Mouse (Mus musculus) midbrain, postnatal 0 days (tissue): ENCODE data around the gene Pdia5. TPM values are rescaled to one million over a fixed set of nuclear protein-coding genes. Genes with fewer than 3 reads are reported as not detected.

ENCODE experiments used
- ATAC-seq: fragments of 200-750 bp; cut with Nextera tagmentation; 2 replicates; pipeline ENCODE4 v1.8.0; 2017; ENCODE audit warnings: moderate number of reproducible peaks, mild to moderate bottlenecking, moderate TSS enrichment, moderate library complexity; ENCODE audit not compliant: low FRiP score
- DNase-seq: peaks from one replicate; pipeline ENCODE4 v3.0.0-alpha.2; 2015; ENCODE audit warnings: low spot score
- H3K27ac ChIP-seq: fragments of 300-500 bp; sonication (generic); 2 replicates; pipeline ENCODE4 v1.5.1; 2014; ENCODE audit warnings: low read depth, mild to moderate bottlenecking, low read length, mixed read lengths
- H3K27me3 ChIP-seq: fragments of 300-500 bp; sonication (generic); 2 replicates; pipeline ENCODE4 v1.6.1; 2014; ENCODE audit warnings: low read length, control low read depth, mixed read lengths; ENCODE audit not compliant: insufficient read depth
- H3K36me3 ChIP-seq: fragments of 300-500 bp; sonication (generic); 2 replicates; pipeline ENCODE4 v1.6.1; 2014; ENCODE audit warnings: low read length, control low read depth, mixed read lengths; ENCODE audit not compliant: insufficient read depth
- H3K4me1 ChIP-seq: fragments of 300-500 bp; sonication (generic); 2 replicates; pipeline ENCODE4 v1.6.1; 2014; ENCODE audit warnings: mild to moderate bottlenecking, control low read depth, antibody characterized with exemption, low read length, mixed read lengths; ENCODE audit not compliant: insufficient read depth
- H3K4me2 ChIP-seq: fragments of 300-500 bp; sonication (generic); 2 replicates; pipeline ENCODE4 v1.6.1; 2014; ENCODE audit warnings: low read depth, mild to moderate bottlenecking, low read length, mixed read lengths; ENCODE audit not compliant: poor library complexity, severe bottlenecking
- H3K4me3 ChIP-seq: fragments of 300-500 bp; sonication (generic); 2 replicates; pipeline ENCODE4 v1.5.1; 2014; ENCODE audit warnings: low read depth, mild to moderate bottlenecking, low read length, moderate library complexity
- H3K9ac ChIP-seq: fragments of 300-500 bp; sonication (generic); replicated peaks from 2 replicates; pipeline ENCODE4 v1.6.1; 2014; ENCODE audit warnings: mild to moderate bottlenecking, low read length, moderate library complexity, mixed read lengths; ENCODE audit not compliant: poor library complexity, severe bottlenecking
- H3K9me3 ChIP-seq: fragments of 300-500 bp; sonication (generic); 2 replicates; pipeline ENCODE4 v1.6.1; 2016; ENCODE audit warnings: low read length, control low read depth
- CTCF ChIP-seq: IDR thresholded peaks from 2 replicates; pipeline ENCODE4 v1.5.1; 2016; ENCODE audit warnings: antibody characterized with exemption, mild to moderate bottlenecking
- WGBS: fragments of 180-500 bp; shearing (Covaris S2); extraction: QIAGEN DNeasy Blood & Tissue Kit; methylation state at CpG from one replicate; pipeline ENCODE4 v1.1.7; 2014; 5-methylcytosine and 5-hydroxymethylcytosine counted together
- polyA plus RNA-seq: library from polyadenylated mRNA; unstranded; fragments of >200 nt; fragmentation: Nextera tagmentation; extraction: Ambion mirVana; gene quantifications from 2 replicates; pipeline ENCODE4 v1.2.1, GENCODE M21; 2015
- total RNA-seq: library from RNA; depleted of rRNA; stranded (reverse); fragments of >200 nt; gene quantifications from 2 replicates; pipeline ENCODE4 v1.2.3, GENCODE M21; 2014

Gene Pdia5
- total and polyA plus RNA-seq, 2 experiments from 2014 or later, result 4.3 to 8.0 TPM

DNA sequence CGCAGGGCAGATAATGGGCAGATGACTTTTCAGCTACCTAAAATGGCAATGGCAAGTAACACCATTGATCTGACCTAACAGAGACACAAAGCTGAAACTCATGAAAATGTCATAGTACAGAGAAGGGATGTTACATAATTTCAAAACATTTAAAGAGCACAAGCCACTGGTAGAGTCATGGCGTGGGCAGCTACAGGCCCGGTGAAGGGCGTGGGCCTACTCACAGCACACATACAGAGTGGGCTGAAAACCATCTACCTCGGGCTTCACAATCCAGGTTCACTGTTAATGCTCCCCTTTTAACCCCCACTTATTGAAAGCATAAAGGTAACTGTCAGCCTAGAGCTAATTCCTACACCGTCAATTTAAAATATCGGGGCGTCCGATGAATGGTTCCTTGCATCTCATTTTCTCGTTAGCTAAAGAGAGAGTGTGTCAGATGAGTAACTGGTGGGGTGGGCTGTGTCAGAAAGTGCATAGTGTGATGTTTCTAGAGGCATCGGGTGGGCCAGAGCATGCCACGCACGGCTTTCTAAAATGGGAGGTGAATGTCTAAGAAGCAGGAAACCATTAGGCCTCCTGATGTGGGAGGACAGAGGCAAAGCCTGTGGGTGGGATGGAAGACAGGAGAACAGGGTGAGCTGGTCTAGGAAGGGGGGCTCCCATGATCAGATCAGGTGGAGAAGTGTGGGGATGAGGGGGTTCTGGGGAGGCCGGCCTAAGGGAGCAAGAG, 85.2 kb downstream of the Pdia5 start:
- H3K4me3 ChIP-seq, result no peak overlapping the region
- WGBS, result 88% methylated on average over 14 of the region's 14 CpGs
- H3K4me1 ChIP-seq, result no peaks in the 10 kb centered on the region
- DNase-seq, result no peak
- no peak overlapping the region for H3K27ac ChIP-seq
- no peak for ATAC-seq
- no peak overlapping the region for H3K4me2 ChIP-seq
- no peak for TF ChIP-seq CTCF
- H3K36me3 ChIP-seq, result peaks cover 5% of the 10 kb centered on the region; the same call in 1 of the 2 replicates
- H3K9ac ChIP-seq, result no peak overlapping the region
- H3K9me3 ChIP-seq, result no peaks in the 10 kb centered on the region
- no peaks in the 10 kb centered on the region for H3K27me3 ChIP-seq

DNA sequence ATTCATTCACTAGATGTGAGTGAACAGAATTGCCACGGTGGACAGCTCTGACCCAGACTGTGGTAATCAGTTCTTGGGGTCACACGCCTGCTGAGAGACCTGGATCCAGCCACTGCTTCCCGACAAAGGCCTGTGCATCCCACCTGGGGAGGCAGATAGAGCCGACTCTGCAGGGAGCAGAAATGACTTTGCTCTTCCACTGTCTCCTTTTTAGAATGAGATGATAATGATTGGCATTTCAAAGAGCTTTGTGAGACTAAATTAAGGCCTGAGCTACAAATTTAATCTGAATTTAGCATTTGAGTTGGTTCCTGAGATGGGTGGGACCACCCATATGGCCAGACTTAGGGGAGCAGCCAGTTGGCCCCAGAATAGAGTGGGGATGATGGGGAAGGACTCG, 85.8 kb downstream of the Pdia5 start:
- Histone ChIP-seq H3K27me3 (no peaks in the 10 kb centered on the region), H3K4me2 (no peak overlapping the region), H3K36me3 (0 out of 2 replicates have a peak, but pooled peaks cover 3% of the 10 kb centered on the region), H3K9me3 (no peaks in the 10 kb centered on the region), H3K4me3 (no peak overlapping the region), H3K4me1 (no peaks in the 10 kb centered on the region), H3K9ac (no peak overlapping the region), H3K27ac (no peak overlapping the region)
- ATAC-seq, result no peak
- 37% methylated on average over 5 of the region's 5 CpGs for WGBS
- no peak for TF ChIP-seq CTCF
- DNase-seq, result no peak

DNA sequence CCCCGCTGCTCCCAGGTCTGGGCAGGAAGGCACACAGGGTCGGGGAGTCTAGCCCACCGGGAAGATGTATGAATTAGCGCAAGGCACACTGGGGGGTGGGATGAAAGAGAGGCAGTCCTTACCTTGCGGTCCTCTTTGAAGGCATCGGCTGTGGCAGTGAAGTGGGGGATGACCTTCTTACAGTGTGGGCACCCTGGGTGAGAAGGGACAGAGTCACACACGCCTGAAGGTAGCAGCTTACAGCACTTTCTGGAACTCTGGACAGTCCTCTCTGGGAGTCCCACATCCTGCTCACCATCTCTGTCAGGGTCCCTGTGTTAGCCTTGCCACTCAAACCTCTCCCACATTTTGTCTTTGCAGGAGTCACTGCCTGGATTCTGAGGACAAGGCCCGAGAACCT, 86.8 kb downstream of the Pdia5 start:
- WGBS, result 89% methylated on average over 8 of the region's 8 CpGs
- Histone ChIP-seq H3K27me3 (no peaks in the 10 kb centered on the region), H3K9me3 (no peaks in the 10 kb centered on the region), H3K27ac (no peak overlapping the region), H3K4me1 (no peaks in the 10 kb centered on the region), H3K4me3 (no peak overlapping the region), H3K36me3 (0 out of 2 replicates have a peak, but pooled peaks cover 3% of the 10 kb centered on the region), H3K4me2 (no peak overlapping the region), H3K9ac (no peak overlapping the region)
- DNase-seq (no peak), ATAC-seq (no peak)
- TF ChIP-seq CTCF, result no peak

DNA sequence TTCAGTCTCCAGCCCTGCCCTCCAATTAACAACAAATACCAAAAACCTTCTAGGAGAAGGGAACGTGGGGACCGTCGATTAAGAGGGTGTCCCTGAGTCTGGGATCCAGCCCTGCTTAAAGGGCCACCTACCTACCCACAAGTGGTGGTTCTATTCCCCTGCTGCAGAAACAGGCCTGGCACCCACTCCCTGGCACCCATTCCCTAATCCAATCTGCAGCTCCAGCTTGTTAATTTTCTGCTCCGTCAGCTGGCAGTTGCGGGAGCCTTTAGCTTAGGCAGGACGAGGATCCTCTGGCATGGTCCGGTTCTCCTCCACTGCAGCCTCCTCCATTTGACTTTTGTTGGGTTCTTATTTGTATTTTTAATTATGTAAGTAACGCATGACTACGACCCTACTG, 87.3 kb downstream of the Pdia5 start:
- H3K27ac ChIP-seq, result no peak overlapping the region
- no peaks in the 10 kb centered on the region for H3K9me3 ChIP-seq
- DNase-seq, result no peak
- H3K27me3 ChIP-seq, result no peaks in the 10 kb centered on the region
- no peak overlapping the region for H3K9ac ChIP-seq
- no peak for TF ChIP-seq CTCF
- H3K4me2 ChIP-seq, result no peak overlapping the region
- no peak overlapping the region for H3K4me3 ChIP-seq
- H3K4me1 ChIP-seq, result no peaks in the 10 kb centered on the region
- WGBS, result 94% methylated on average over 9 of the region's 9 CpGs
- 0 out of 2 replicates have a peak, but pooled peaks cover 3% of the 10 kb centered on the region for H3K36me3 ChIP-seq
- no peak for ATAC-seq

DNA sequence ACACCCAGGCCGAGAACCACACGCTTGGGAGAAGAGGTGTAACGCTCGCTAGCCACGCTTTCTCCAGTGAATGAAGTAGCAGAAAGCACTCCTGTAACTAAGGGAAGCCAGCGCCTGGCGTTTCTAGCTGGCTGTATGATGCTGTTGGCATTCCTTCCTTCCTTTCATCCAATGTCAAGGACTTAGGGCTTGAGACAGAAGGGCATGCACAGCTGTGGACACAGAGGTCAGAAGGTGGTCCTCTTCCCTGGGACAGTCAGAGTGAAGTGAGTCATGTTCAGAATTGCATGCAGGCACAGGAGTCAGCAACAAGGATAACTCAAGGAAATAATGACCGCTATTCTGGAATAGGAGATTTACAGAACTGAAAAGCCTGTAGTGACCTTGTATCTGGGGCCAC, 97.9 kb downstream of the Pdia5 start:
- Histone ChIP-seq H3K27me3 (no peaks in the 10 kb centered on the region), H3K27ac (no peak overlapping the region), H3K4me1 (no peaks in the 10 kb centered on the region), H3K4me2 (no peak overlapping the region), H3K36me3 (no peaks in the 10 kb centered on the region), H3K9me3 (no peaks in the 10 kb centered on the region), H3K9ac (no peak overlapping the region), H3K4me3 (no peak overlapping the region)
- DNase-seq, result no peak
- ATAC-seq, result no peak
- no peak for TF ChIP-seq CTCF
- WGBS, result 84% methylated on average over 8 of the region's 8 CpGs

DNA sequence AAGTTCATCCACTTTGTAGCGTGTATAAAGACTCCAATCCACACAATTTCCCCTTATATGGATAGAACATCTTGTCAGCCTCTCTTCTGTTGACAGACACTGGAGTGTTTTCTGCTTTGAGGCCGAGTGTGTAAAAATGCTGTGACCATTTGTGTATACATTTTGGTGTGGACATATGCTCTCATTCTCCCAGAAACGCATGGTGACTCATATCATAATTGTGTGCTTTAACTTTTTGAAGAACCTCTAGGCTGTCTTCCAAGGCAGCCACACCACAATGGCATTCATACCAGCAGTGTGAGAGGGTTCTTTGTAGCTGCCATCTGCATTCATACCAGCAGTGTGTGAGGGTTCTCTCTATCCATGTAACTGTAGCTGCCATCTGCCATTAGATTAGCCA, 105.0 kb downstream of the Pdia5 start:
- WGBS, result 89% methylated on average over 3 of the region's 3 CpGs
- DNase-seq (no peak), ATAC-seq (no peak)
- no peaks in the 10 kb centered on the region for H3K27me3 ChIP-seq
- no peak overlapping the region for H3K27ac ChIP-seq
- H3K9me3 ChIP-seq, result no peaks in the 10 kb centered on the region
- no peaks in the 10 kb centered on the region for H3K4me1 ChIP-seq
- no peak overlapping the region for H3K4me3 ChIP-seq
- no peaks in the 10 kb centered on the region for H3K36me3 ChIP-seq
- H3K4me2 ChIP-seq, result no peak overlapping the region
- TF ChIP-seq CTCF, result no peak
- no peak overlapping the region for H3K9ac ChIP-seq
